Mouse (Mus musculus) inflammation-experienced regulatory T-cells, adult 6 months (primary cell): ENCODE measurements around the gene Rpl13. TPM values are rescaled to one million over a fixed set of nuclear protein-coding genes. Genes with fewer than 3 reads are reported as not detected.

Experiments
- polyA plus RNA-seq, 3 experiments: library from polyadenylated mRNA; unstranded; fragments of 100-300 nt; shearing (Covaris generic); gene quantifications; one replicate each; pipeline ENCODE4 v1.2.1; 2017

The Rpl13 gene
- polyA plus RNA-seq, 3 experiments from 2014 or later, result 1,514 to 2,679 (median 2,672) TPM

Other genes starting within 250 kb of the Rpl13 start
- 100 to 1,000 TPM in 1 of 3 experiments, 10 to 100 TPM in 2; 54.0 to 105 (median 84.1) TPM for gene Ankrd11, start 60.1 kb upstream of the Rpl13 start, polyA plus RNA-seq
- gene Spg7, start 39.4 kb upstream of the Rpl13 start, polyA plus RNA-seq, result 10 to 100 TPM; 16.5 to 35.2 (median 19.0) TPM
- 10 to 100 TPM in 1 of 3 experiments, 1 to 10 TPM in 2; 1.2 to 13.6 (median 6.6) TPM for gene Cpne7, start 15.0 kb downstream of the Rpl13 start, polyA plus RNA-seq
- gene Sult5a1, start 56.0 kb downstream of the Rpl13 start, polyA plus RNA-seq, result under 1 TPM in 1 of 3 experiments, not detected in 2; 0.20 TPM
- gene Dpep1, start 83.9 kb downstream of the Rpl13 start, polyA plus RNA-seq, result not detected
- gene Chmp1a, start 110.4 kb downstream of the Rpl13 start, polyA plus RNA-seq, result 100 to 1,000 TPM; 110 to 199 (median 154) TPM
- gene Spata33, start 110.5 kb downstream of the Rpl13 start, polyA plus RNA-seq, result not detected
- gene Cdk10, start 122.5 kb downstream of the Rpl13 start, polyA plus RNA-seq, result 10 to 100 TPM; 16.4 to 29.7 (median 24.3) TPM
- gene Spata2l, start 133.9 kb downstream of the Rpl13 start, polyA plus RNA-seq, result 1 to 10 TPM; 6.3 to 7.7 (median 6.5) TPM
- 1 to 10 TPM; 4.2 to 5.1 (median 5.1) TPM for gene Zfp276, start 151.8 kb downstream of the Rpl13 start, polyA plus RNA-seq
- gene Vps9d1, start 152.0 kb downstream of the Rpl13 start, polyA plus RNA-seq, result 10 to 100 TPM in 1 of 3 experiments, 1 to 10 TPM in 2; 7.3 to 12.9 (median 7.4) TPM
- 1 to 10 TPM; 5.1 to 9.2 (median 5.2) TPM for gene Fanca, start 216.2 kb downstream of the Rpl13 start, polyA plus RNA-seq
- not detected for gene Spire2, start 230.4 kb downstream of the Rpl13 start, polyA plus RNA-seq